Comparison of ENCODE assay signal across 17 mouse cellular contexts in genomic region chr13:91955646-91956045, GRCm38 (mm10).
DNase-seq lines count a peak whose midpoint lies in the region; ATAC-seq and TF ChIP-seq lines count a peak whose summit lies in the region.
"Had no signal": no experiment of that assay in that cellular context is flagged by ENCODE, and none has a peak within 500 bp of the region (broad histone marks: within the 10 kb centered on the region; RNA-seq: fewer than 3 reads in every experiment).

No protein-coding gene starts in this region.

- no peak overlapping the region for H3K4me3 ChIP-seq in lung, embryonic 14.5 days (ENCODE audit: low read depth, low read length)
- no peak overlapping the region for H3K4me3 ChIP-seq in embryonic fibroblast, embryonic 13.5 days (ENCODE audit: insufficient read depth, low read length)
- no peak overlapping the region for H3K4me3 ChIP-seq in stomach, postnatal 0 days (ENCODE audit: low read depth, low read length)
- H3K4me3 ChIP-seq: forebrain, embryonic 15.5 days; heart, embryonic 15.5 days; liver, embryonic 15.5 days had no signal

- H3K27ac ChIP-seq in lung, embryonic 14.5 days (ENCODE audit: low read depth), result no peak overlapping the region
- H3K27ac ChIP-seq in embryonic fibroblast, embryonic 13.5 days (ENCODE audit: insufficient read depth, low read length), result peak overlapping the region; percentile 77
- H3K27ac ChIP-seq in stomach, postnatal 0 days (replicated peaks), result 0 out of 2 replicates have a peak overlapping the region, but pooled peaks have one; percentile 30
- H3K27ac ChIP-seq: forebrain, embryonic 15.5 days; liver, embryonic 15.5 days; macrophage had no signal

- WGBS in lung, embryonic 14.5 days, result 58% methylated on average over 2 of the region's 2 CpGs
- WGBS in stomach, postnatal 0 days, result 62% methylated on average over 2 of the region's 2 CpGs

- ATAC-seq in lung, embryonic 14.5 days (ENCODE audit: insufficient read depth), result peak; percentile 24; the same call in 1 of the 2 replicates
- ATAC-seq in stomach, postnatal 0 days (ENCODE audit: low FRiP score, low TSS enrichment), result no peak
- ATAC-seq: forebrain, embryonic 15.5 days had no signal

- no peak overlapping the region for H3K4me2 ChIP-seq in lung, embryonic 14.5 days
- no peak overlapping the region for H3K4me2 ChIP-seq in stomach, postnatal 0 days (replicated peaks; ENCODE audit: low read depth)
- H3K4me2 ChIP-seq: forebrain, embryonic 15.5 days; heart, embryonic 15.5 days; liver, embryonic 15.5 days; midbrain, embryonic 11.5 days had no signal

- no peaks in the 10 kb centered on the region for H3K9me3 ChIP-seq in lung, embryonic 14.5 days (ENCODE audit: low read depth, low read length)
- H3K9me3 ChIP-seq in stomach, postnatal 0 days (ENCODE audit: control insufficient read depth, low read length), result no peaks in the 10 kb centered on the region
- H3K9me3 ChIP-seq: forebrain, embryonic 15.5 days; heart, embryonic 15.5 days; liver, embryonic 15.5 days had no signal

- TF ChIP-seq CTCF in lung, embryonic 14.5 days (IDR thresholded peaks at IDR 0.05; ENCODE audit: low read depth), result no peak
- TF ChIP-seq CTCF in embryonic fibroblast, embryonic 13.5 days (IDR thresholded peaks at IDR 0.05; ENCODE audit: borderline replicate concordance, insufficient read depth, low read length), result no peak
- no peak for TF ChIP-seq CTCF in stomach, postnatal 0 days (IDR thresholded peaks at IDR 0.05; ENCODE audit: low read depth)

- H3K4me1 ChIP-seq in lung, embryonic 14.5 days (ENCODE audit: insufficient read depth), result no peaks in the 10 kb centered on the region
- H3K4me1 ChIP-seq in embryonic fibroblast, embryonic 13.5 days (ENCODE audit: control insufficient read depth, insufficient read depth, low read length), result peaks cover 3% of the 10 kb centered on the region
- 0 out of 2 replicates have a peak, but pooled peaks cover 3% of the 10 kb centered on the region for H3K4me1 ChIP-seq in stomach, postnatal 0 days (replicated peaks; ENCODE audit: control insufficient read depth, insufficient read depth)
- H3K4me1 ChIP-seq: forebrain, embryonic 15.5 days; liver, embryonic 15.5 days had no signal

- H3K36me3 ChIP-seq in lung, embryonic 14.5 days (ENCODE audit: insufficient read depth), result no peaks in the 10 kb centered on the region
- no peaks in the 10 kb centered on the region for H3K36me3 ChIP-seq in stomach, postnatal 0 days (ENCODE audit: control insufficient read depth, insufficient read depth, low read length)
- H3K36me3 ChIP-seq: forebrain, embryonic 15.5 days; heart, embryonic 15.5 days; liver, embryonic 15.5 days had no signal

- no peak for TF ChIP-seq EP300 in stomach, postnatal 0 days (optimal IDR thresholded peaks at IDR 0.05)

- DNase-seq in lung, embryonic 14.5 days, result peak; percentile 16
- DNase-seq in lung, postnatal 14 days, result no peak
- peak; percentile 47 for DNase-seq in NIH3T3 (ENCODE audit: low read depth)
- no peak for DNase-seq in stomach, postnatal 0 days (ENCODE audit: low spot score)
- no peak for DNase-seq in adrenal gland, postnatal 36 days
- no peak for DNase-seq in heart, adult 9 months (ENCODE audit: low spot score in 2 of 2)
- DNase-seq: adrenal gland, postnatal 10 days; heart, adult 18-20 months; kidney, adult 11 months; right cerebral cortex, postnatal 4 days; thymus, adult 2 months had no signal

- H3K27me3 ChIP-seq in lung, embryonic 14.5 days (ENCODE audit: insufficient read depth, low read length), result no peaks in the 10 kb centered on the region
- no peaks in the 10 kb centered on the region for H3K27me3 ChIP-seq in stomach, postnatal 0 days (ENCODE audit: control insufficient read depth, insufficient read depth, low read length)
- H3K27me3 ChIP-seq: forebrain, embryonic 15.5 days; heart, embryonic 15.5 days; liver, embryonic 15.5 days had no signal

- no peak overlapping the region for H3K9ac ChIP-seq in lung, embryonic 14.5 days
- no peak overlapping the region for H3K9ac ChIP-seq in stomach, postnatal 0 days (ENCODE audit: low read length)
- H3K9ac ChIP-seq: forebrain, embryonic 15.5 days; heart, embryonic 15.5 days; liver, embryonic 15.5 days had no signal

- TF ChIP-seq POLR2A in embryonic fibroblast, embryonic 13.5 days (IDR thresholded peaks at IDR 0.05; ENCODE audit: low read depth, low read length), result no peak

Comparison
In these comparisons a context has a peak if more than half of its experiments do, and no peak if none do; other contexts are left out.
1. DNase-seq: peak in lung, embryonic 14.5 days (single experiment) and NIH3T3 (single experiment); none in lung, postnatal 14 days (single experiment), stomach, postnatal 0 days (single experiment), adrenal gland, postnatal 36 days (0 of 2) and heart, adult 9 months (0 of 2).